Mouse (Mus musculus) E14TG2a.4 (cell line): Measurements from ENCODE around the gene Tspan9.

Experiments
- CTCF ChIP-seq: conservative IDR thresholded peaks from 2 replicates; pipeline ENCODE4 v1.5.1; 2014; ENCODE audit warnings: low read length
- POU5F1 ChIP-seq: IDR thresholded peaks from 2 replicates; pipeline ENCODE4 v1.6.1; 2014; ENCODE audit warnings: low read length, borderline replicate concordance

DNA sequence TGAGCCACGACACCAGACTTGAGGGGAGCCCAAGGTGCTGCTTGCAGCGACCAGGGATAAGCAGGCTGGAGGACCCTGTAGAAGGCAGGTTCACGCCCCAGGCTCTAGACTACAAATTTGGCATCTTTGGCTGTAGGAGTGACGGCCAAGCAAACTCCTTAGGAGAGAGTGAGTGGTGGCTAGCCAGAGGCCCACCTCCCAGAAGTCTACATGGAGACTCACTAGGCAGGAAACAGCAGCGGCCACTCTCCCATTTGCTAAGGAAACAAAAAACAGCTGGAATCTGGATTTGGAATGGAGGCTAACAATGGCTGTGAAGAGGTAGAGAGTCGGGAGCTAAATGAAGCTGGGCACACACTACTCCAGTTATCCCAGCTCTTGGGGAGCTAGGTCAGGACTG, 104.8 kb downstream of the Tspan9 start:
- TF ChIP-seq CTCF (no peak), POU5F1 (no peak)
